Mouse (Mus musculus) olfactory bulb, adult 2 months (tissue): ENCODE data around the gene Tnk1.

Source experiments
- CTCF ChIP-seq: fragments of 200-500 bp; IDR thresholded peaks from 2 replicates; pipeline ENCODE4 v1.5.1; 2012; ENCODE audit warnings: low read depth, mild to moderate bottlenecking, low read length, moderate library complexity; ENCODE audit not compliant: insufficient read depth
- POLR2A ChIP-seq: fragments of 200-500 bp; IDR thresholded peaks from 2 replicates; pipeline ENCODE4 v1.6.1; 2012; ENCODE audit warnings: mild to moderate bottlenecking, low read depth, low read length, moderate library complexity; ENCODE audit not compliant: insufficient read depth

DNA sequence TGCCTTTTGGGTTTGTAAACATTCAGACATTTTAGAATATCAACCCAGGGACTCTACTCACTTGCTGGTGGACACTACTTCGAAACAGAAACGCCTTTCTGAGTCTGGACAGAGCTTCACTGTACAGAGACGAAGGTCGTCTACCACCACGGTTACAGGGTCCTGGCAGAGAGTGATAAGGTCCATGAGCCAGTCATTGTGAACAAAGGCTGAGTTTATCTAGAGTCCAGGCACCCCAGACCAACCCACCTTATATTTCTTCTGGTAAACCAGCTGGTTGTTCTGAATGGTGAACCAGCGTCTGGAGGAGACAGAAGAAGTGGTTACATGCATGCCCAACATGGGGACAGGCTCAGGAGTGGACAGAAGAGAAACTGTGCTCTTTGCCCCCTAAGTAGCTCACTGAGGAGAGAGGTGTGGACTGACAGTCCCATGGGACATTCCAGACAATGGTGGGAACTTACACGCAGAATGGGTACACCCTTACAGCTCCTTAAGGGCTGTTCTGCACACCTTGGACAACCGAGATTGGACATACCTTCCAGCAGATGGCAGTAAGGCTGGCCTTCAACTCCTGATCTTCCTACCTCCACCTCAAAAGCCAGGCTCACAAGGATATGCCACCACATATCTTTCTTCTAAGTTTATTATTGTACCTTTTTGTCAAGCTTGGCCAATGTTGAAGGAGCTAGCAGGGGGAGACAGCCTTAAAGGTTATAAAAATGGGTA lies 28.5 kb upstream of the Tnk1 start:
- TF ChIP-seq POLR2A (no peak), CTCF (no peak)
